Mouse (Mus musculus): ENCODE measurements around the gene B430306N03Rik. TPM values are rescaled to one million over a fixed set of nuclear protein-coding genes. Genes with fewer than 3 reads are reported as not detected.
"Not testable (repeated sequence)": the region's sequence is repeated elsewhere in the genome, so short reads cannot be mapped to it uniquely, and the experiment has no call there.

B430306N03Rik gene
- polyA plus RNA-seq, 1 experiment: 0.53 TPM

GRCm38 (mm10) chr17:48300861-48301260, 15.1 kb upstream of the B430306N03Rik start:
- WGBS: 73% methylated on average over 9 of the region's 9 CpGs
- no peak for DNase-seq (ENCODE audit: low read depth, low spot score)

DNA sequence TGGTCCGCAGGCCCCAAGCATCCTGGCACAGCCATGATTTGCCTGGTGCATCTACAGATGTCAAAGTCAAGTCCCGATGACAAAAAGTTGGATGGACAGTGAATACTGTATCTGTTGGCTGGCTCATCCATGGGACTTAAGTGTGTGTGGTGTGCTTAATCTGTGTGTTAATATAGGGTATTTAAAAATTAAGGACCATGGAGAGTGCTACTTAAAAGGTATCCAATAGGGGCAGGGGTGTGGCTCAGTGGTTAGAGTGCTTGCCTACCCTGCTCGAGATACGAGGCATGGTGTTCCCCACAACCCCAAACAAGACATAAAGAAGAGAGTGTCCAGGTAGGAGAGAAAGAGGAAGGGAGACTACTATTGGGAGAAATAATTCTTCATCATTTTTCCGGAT, 14.1 kb upstream of the B430306N03Rik start:
- DNase-seq (ENCODE audit: low read depth, low spot score): no peak

DNA sequence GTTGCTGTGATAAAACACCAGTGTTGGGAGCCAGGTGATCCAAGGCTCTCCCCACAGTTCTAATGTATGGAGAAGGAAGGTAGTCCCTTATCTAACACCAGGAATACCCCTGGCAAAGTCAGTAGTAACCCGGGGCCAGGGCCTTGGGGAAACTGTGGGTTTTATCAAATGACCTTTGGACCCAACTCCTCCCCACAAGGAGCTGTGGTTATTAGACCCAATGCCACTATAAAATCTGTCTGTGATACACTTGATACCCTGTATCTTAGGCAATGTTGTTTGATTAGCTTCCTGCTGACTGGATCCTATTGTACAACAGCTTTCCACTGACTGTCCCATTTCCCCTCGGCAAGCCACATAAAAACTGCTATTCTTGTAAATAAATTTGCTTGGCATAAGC, 3.8 kb upstream of the B430306N03Rik start:
- no peak for DNase-seq (ENCODE audit: low read depth, low spot score)
- 20% methylated on average over 2 of the region's 2 CpGs for WGBS

More for the DNA sequence above, 14.1 kb upstream of the B430306N03Rik start:
- 81% methylated on average over 5 of the region's 5 CpGs for WGBS

GRCm38 (mm10) chr17:48318686-48319085, 2.7 kb downstream of the B430306N03Rik start:
- DNase-seq (ENCODE audit: low read depth, low spot score): no peak
- 94% methylated on average over 1 of the region's 1 CpGs for WGBS

- DNase-seq (ENCODE audit: low read depth, low spot score): no peak
- WGBS: 64% methylated on average over 2 of the region's 2 CpGs
Observed at GRCm38 (mm10) chr17:48321279-48321678, 5.3 kb downstream of the B430306N03Rik start.

- WGBS: 82% methylated on average over 3 of the region's 3 CpGs
- no peak for DNase-seq (ENCODE audit: low read depth, low spot score)
Observed at GRCm38 (mm10) chr17:48323236-48323635, 7.3 kb downstream of the B430306N03Rik start.

- DNase-seq (ENCODE audit: low read depth, low spot score): no peak
- WGBS: 83% methylated on average over 5 of the region's 5 CpGs
Observed at GRCm38 (mm10) chr17:48324258-48324657, 8.3 kb downstream of the B430306N03Rik start.

DNA sequence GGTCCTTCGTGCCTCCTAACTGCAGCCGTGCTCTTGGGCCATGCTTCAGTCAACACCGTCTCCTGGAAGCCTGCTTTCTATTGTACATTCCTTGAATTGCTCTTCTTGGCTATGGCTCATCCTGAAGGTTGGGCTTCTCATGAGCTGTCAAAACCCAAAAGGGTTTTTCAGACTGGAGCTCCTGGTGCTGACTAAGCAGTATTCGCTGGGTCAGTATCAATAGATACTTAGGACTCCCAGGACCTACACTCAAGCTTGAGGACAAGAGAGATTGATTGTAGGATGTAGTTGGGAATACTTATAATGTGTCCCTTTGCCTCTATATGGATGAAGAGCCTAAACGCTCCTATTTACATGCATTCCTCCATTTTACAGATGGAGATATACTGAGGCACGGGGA, 9.2 kb downstream of the B430306N03Rik start:
- no peak for DNase-seq (ENCODE audit: low read depth, low spot score)
- WGBS: 83% methylated on average over 6 of the region's 6 CpGs

DNA sequence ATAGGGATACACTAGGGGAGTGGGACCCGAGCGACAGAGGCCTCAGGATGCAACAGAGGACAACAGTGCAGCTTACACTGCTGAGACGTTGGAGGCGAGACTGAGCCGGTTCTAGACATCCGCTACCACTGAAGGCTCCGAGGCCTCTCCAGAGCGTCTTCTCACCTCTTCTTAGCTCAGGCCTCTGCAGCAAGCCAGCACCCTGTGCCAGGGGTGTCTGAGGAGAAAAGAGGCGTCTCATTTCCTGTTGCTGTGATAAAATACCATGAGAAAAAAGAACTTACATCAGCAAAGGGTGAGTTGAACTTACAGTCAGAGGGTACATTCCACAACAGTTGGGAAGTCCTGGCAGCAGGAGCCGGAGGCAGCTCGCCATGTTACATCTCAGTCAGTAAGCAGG, 9.7 kb downstream of the B430306N03Rik start:
- 86% methylated on average over 11 of the region's 11 CpGs for WGBS
- no peak for DNase-seq (ENCODE audit: low read depth, low spot score)

- 69% methylated on average over 4 of the region's 4 CpGs for WGBS
- no peak for DNase-seq (ENCODE audit: low read depth, low spot score)
Observed at GRCm38 (mm10) chr17:48326656-48327055, 10.7 kb downstream of the B430306N03Rik start.

GRCm38 (mm10) chr17:48332524-48332923, 16.6 kb downstream of the B430306N03Rik start:
- no peak for DNase-seq (ENCODE audit: low read depth, low spot score)
- 84% methylated on average over 2 of the region's 2 CpGs for WGBS

DNA sequence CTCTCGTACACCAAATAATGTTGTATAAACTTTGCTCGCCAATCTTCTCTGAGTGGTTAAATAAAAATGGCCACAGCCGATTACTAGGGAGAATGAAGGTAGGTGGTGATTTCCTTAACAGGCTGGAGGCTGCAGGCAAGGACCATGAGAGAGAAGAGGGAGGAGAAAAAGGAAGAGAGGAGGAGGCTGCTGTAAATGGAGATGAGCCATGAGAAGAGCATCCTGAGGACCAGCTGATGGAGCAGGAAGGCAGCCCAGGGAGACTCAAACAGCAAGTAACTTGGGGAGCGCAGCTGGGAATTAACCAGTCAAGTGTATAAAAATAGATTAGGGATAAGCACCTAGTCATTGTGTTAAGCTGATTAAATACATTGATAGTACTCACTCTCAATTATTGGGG, 18.2 kb downstream of the B430306N03Rik start:
- DNase-seq (ENCODE audit: low read depth, low spot score): no peak
- 88% methylated on average over 4 of the region's 4 CpGs for WGBS

- peak; percentile 28 for DNase-seq (ENCODE audit: low read depth, low spot score)
- WGBS: 6% methylated on average over 6 of the region's 6 CpGs
Observed at GRCm38 (mm10) chr17:48336857-48337256, 20.9 kb downstream of the B430306N03Rik start.

DNA sequence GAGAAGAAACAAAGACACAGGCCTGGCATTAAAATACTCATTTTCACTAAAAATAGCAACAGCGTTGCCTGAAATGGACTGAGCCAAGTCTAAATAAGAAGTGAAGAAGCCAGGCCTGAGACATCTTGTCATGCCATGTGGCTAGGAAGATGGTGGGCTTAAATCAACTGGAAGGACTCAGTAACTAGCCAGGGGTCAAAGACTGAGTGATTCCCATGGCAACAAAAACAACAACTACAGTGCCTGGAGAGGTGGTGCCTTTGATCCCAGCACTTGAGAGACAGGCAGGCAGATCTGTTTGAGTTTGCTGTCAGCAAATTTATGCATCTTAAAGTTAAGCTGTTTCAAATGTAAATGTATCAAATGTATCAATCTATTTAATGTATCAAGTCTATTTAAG, 24.3 kb downstream of the B430306N03Rik start:
- DNase-seq (ENCODE audit: low read depth, low spot score): no peak
- WGBS: 73% methylated on average over 1 of the region's 1 CpGs

DNA sequence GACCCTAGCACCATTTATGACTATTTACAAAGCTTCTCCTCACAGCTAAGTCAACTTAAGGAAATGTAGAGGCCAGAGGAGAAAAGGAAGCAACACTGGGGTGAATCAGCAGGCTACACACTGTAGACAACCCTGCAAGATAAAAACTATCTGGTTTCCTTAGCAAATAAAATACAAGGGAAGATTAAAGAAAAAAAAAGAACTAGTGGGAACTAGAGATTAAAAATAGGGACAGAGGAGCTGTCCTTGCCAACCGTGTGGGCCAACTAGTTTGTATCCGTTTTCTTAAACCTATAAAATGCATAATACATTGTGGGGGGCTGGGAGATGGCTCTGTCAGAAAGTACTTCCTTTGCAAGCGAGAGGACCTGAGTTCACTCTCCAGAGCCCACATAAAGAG, 26.0 kb downstream of the B430306N03Rik start:
- DNase-seq (ENCODE audit: low read depth, low spot score): no peak
- WGBS: 41% methylated on average over 3 of the region's 3 CpGs

DNA sequence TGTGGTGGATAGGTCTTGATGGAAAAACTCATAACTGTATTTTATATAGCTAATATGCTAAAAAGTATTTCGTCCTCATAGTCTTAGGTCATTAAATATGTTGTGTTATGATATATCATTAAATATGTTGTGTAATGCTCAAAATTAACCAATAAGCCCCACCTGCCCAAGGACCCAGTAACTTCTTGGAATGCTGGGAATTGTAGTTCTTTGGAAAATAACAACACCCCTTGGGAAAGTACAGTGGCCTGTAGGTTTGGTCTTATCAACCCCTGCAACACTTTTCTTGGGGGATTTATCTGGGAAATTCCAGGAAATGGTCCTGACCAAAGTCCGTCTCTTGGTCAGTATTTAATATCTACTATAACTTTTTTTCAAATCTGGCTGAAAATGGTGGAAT, 27.1 kb downstream of the B430306N03Rik start:
- 86% methylated on average over 2 of the region's 2 CpGs for WGBS
- no peak for DNase-seq (ENCODE audit: low read depth, low spot score)

DNA sequence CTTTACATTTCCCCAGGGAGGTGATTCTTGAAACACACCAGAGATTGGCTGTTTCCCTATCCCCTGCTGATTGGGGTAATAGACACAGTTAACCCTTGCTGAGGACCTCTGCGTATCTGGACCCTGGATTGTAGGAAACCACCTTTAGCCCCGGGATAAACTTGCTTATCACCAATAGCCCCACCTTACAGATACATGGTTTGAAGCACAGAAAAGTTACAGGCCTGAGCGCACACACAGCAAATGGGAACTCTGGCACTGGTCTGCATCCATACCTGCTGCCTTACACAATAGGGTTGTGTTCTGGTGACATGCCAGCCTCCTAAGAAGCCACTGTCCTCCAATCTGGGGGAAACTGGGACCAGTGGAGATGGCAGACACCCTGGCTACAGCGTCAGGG, 29.9 kb downstream of the B430306N03Rik start:
- DNase-seq (ENCODE audit: low read depth, low spot score): no peak
- WGBS: 77% methylated on average over 4 of the region's 4 CpGs

- DNase-seq (ENCODE audit: low read depth, low spot score): no peak
- 65% methylated on average over 5 of the region's 5 CpGs for WGBS
Observed at GRCm38 (mm10) chr17:48346231-48346630, 30.3 kb downstream of the B430306N03Rik start, which contains the start of gene Trem2. Trem2 (plus strand) TSS chr17:48346401.

- no peak for DNase-seq (ENCODE audit: low read depth, low spot score)
- WGBS: 70% methylated on average over 4 of the region's 4 CpGs
Observed at GRCm38 (mm10) chr17:48346834-48347233, 30.9 kb downstream of the B430306N03Rik start.

GRCm38 (mm10) chr17:48347287-48347686, 31.3 kb downstream of the B430306N03Rik start:
- no peak for DNase-seq (ENCODE audit: low read depth, low spot score)
- 68% methylated on average over 2 of the region's 2 CpGs for WGBS

- no peak for DNase-seq (ENCODE audit: low read depth, low spot score)
Observed at GRCm38 (mm10) chr17:48350681-48351193, 34.8 kb downstream of the B430306N03Rik start.

DNA sequence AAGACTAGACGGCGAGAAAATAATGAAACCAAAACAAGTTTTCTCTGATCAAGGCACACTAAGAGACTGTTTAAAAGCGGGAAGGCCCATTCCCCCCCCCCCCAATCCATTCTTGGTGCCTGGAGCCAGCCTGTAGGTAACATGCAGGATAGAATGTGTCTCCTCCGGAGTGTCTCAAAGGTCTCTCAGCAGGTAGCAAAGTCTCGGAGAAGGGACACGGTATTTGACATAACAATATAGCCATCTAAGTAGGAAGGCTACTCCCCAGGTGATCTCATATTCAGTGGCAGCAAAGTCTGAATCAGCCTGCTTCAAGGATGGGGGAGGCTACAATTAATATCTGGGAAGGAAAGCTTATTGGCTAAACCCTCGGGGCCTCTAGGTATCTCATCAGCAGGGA, 37.0 kb downstream of the B430306N03Rik start:
- 85% methylated on average over 7 of the region's 7 CpGs for WGBS
- DNase-seq (ENCODE audit: low read depth, low spot score): not testable (repeated sequence)

More at GRCm38 (mm10) chr17:48350681-48351193, 34.8 kb downstream of the B430306N03Rik start:
- WGBS: 74% methylated on average over 5 of the region's 5 CpGs

Data from large intestine, adult 2 months (tissue).